Mouse (Mus musculus): ENCODE measurements around the gene Cirbp.

DNA sequence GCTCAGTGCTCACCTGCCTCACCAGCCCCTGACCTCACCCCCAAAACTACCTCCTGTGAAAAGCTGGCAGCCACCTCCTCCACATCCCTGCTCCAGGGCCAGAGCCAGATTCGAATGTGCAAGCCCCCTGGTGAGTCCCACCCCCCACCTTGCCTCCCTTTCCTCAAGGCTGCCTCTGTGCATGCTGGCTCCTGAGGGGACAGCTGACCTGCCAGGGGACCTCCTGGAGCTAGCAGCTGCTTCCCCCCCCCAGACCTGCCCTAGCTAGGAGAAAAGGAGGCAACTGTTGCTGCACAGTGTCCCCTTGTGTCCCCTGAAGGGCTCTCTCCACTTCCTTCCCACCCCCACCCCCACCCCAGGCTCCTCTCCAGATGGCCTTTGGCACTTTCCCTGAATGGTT is 10.5 kb upstream of the Cirbp start:
- TF ChIP-seq GATA1 (IDR thresholded peaks at IDR 0.05; ENCODE audit: low read length) = no peak
- TF ChIP-seq TAL1 (IDR thresholded peaks at IDR 0.05; ENCODE audit: low read length) = no peak
